Mouse (Mus musculus) left cerebral cortex, postnatal 14 days (tissue): ENCODE measurements around the gene Npr3. TPM values are rescaled to one million over a fixed set of nuclear protein-coding genes. Genes with fewer than 3 reads are reported as not detected.
A peak's percentile ranks its signal among the peaks of the same experiment; 100 is the strongest.

Source experiments
- DNase-seq, 2 experiments: peaks; one replicate each; pipeline ENCODE4 v3.0.0; 2021 to 2022; ENCODE audit warnings: low spot score in 2 of 2, mixed read lengths in 1 of 2
- intact Hi-C: fragments of 180-260 bp; cut with DNase I; formaldehyde crosslinking; loops from one replicate; pipeline ENCODE4 v1.15.1; 2025
- total RNA-seq, 2 experiments: library from RNA; stranded (reverse); gene quantifications; 2 replicates each; pipeline ENCODE4 v1.2.3; 2021

The Npr3 gene
- total RNA-seq, 2 experiments from 2014 or later, result 10.8 to 13.4 TPM

DNA sequence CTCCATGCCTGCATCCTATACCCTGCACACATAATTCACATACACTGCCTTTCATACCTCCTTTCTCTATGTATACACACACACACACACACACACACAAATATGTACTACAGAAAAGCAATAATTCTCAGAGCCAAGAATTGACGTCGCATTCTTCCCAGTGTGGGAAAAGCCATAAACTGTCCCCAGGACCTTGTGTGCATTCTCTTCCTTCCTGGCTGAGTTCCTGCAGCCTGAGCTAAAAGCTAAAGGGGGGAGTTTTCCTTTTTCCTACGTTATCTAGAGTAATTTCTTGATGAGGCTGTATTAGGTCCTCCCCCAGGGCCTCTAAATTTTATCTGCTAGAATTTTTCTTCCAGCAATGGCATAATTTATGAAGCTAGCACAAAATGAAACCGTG is 103.5 kb downstream of the Npr3 start:
- DNase-seq, result no peak
- intact Hi-C loops, result no loop called here

GRCm38 (mm10) chr15:11801863-11802722 is 105.0 kb downstream of the Npr3 start:
- intact Hi-C loops, result no loop called here
- DNase-seq, result peak; percentile 29 to 38

DNA sequence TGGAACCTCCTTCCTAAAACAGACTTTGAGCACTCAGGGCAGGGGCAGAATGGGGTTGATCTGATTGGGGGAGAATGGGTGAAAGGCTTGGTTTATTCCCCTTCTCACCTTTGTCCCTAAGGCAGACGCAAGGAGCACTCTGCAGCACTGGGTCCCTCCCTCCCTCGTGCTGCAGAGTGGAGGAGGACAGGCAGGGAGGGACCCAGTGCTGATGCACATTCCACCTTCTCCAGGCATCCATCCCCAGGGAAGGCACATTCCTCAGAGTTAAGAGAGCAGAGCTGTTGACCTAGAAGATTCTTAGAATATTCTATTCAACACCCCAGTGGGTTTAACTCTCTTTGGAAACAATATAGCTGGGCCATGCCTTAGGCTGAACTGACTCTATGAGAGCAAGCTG is 112.5 kb downstream of the Npr3 start:
- intact Hi-C loops, result no loop called here
- no peak for DNase-seq

Other genes with a start within 250 kb of the Npr3 start
- 100 to 1,000 TPM; 308 to 316 TPM for gene Sub1, start 89.7 kb upstream of the Npr3 start, total RNA-seq
- gene Zfr, start 210.5 kb upstream of the Npr3 start, total RNA-seq, result 100 to 1,000 TPM; 347 to 349 TPM